Mouse (Mus musculus) thymus, adult 2 months (tissue): Measurements from ENCODE around the gene Med24. TPM values are rescaled to one million over a fixed set of nuclear protein-coding genes. Genes with fewer than 3 reads are reported as not detected.

Experiments used
- DNase-seq: peaks from one replicate; pipeline ENCODE4 v3.0.0; 2021
- H3K27ac ChIP-seq: fragments of 200-500 bp; 2 replicates; pipeline ENCODE4 v1.5.1; 2012; ENCODE audit warnings: low read length, control low read depth; ENCODE audit not compliant: control insufficient read depth, insufficient read depth
- H3K27me3 ChIP-seq: fragments of 200-500 bp; 2 replicates; pipeline ENCODE4 v1.6.1; 2012; ENCODE audit warnings: mild to moderate bottlenecking, low read length, moderate library complexity, mixed read lengths; ENCODE audit not compliant: control insufficient read depth, insufficient read depth
- H3K36me3 ChIP-seq: fragments of 200-500 bp; 2 replicates; pipeline ENCODE4 v1.6.1; 2012; ENCODE audit warnings: mild to moderate bottlenecking, low read length, moderate library complexity; ENCODE audit not compliant: control insufficient read depth, insufficient read depth
- H3K4me1 ChIP-seq: fragments of 200-500 bp; replicated peaks from 2 replicates; pipeline ENCODE4 v1.6.1; 2012; ENCODE audit warnings: low read length; ENCODE audit not compliant: control insufficient read depth, insufficient read depth
- H3K4me3 ChIP-seq: fragments of 200-500 bp; 2 replicates; pipeline ENCODE4 v1.5.1; 2012; ENCODE audit warnings: mild to moderate bottlenecking, low read length, control low read depth, moderate library complexity; ENCODE audit not compliant: control insufficient read depth, insufficient read depth
- CTCF ChIP-seq: fragments of 200-500 bp; IDR thresholded peaks from 2 replicates; pipeline ENCODE4 v1.5.1; 2012; ENCODE audit warnings: mild to moderate bottlenecking, control low read depth, low read length, moderate library complexity, borderline replicate concordance; ENCODE audit not compliant: control insufficient read depth, poor library complexity, insufficient read depth; ENCODE audit errors: extremely low read depth
- POLR2A ChIP-seq: fragments of 200-500 bp; IDR thresholded peaks from 2 replicates; pipeline ENCODE4 v1.6.1; 2012; ENCODE audit warnings: mild to moderate bottlenecking, low read length, control low read depth, moderate library complexity; ENCODE audit not compliant: control insufficient read depth, poor library complexity, insufficient read depth; ENCODE audit errors: extremely low read depth
- WGBS: fragments of 180-500 bp; shearing (Covaris S2); methylation state at CpG from one replicate; pipeline ENCODE4 v1.1.7; 2018; 5-methylcytosine and 5-hydroxymethylcytosine counted together
- polyA plus RNA-seq: library from polyadenylated mRNA; depleted of rRNA; stranded (reverse); fragments of >200 nt; gene quantifications from 2 replicates; pipeline ENCODE4 v1.2.3, GENCODE M21; 2012; rRNA removed

Med24 gene
- 179 and 196 TPM in 2 replicates for polyA plus RNA-seq

GRCm38 (mm10) chr11:98729119-98729588 lies at the start of gene Med24:
Gene Med24 (minus strand): TSS chr11:98729435.
- under 1% methylated on average over 16 of the region's 16 CpGs for WGBS
- peak; percentile 85 for DNase-seq

GRCm38 (mm10) chr11:98777888-98778287 lies 48.7 kb upstream of the Med24 start:
- DNase-seq, result no peak
- H3K27ac ChIP-seq, result no peak overlapping the region
- H3K27me3 ChIP-seq, result no peaks in the 10 kb centered on the region
- H3K4me3 ChIP-seq, result no peak overlapping the region
- no peaks in the 10 kb centered on the region for H3K36me3 ChIP-seq
- no peak for TF ChIP-seq POLR2A
- no peak for TF ChIP-seq CTCF
- H3K4me1 ChIP-seq, result peaks cover 40% of the 10 kb centered on the region

More at GRCm38 (mm10) chr11:98729119-98729588, at the start of gene Med24:
- no peak within 1 kb of the TSS for H3K27ac ChIP-seq
- no peak for TF ChIP-seq POLR2A
- TF ChIP-seq CTCF, result no peak
- H3K27me3 ChIP-seq, result no peaks in the 10 kb centered on the region
- H3K4me3 ChIP-seq, result peak within 1 kb of the TSS; percentile 61
- 0 out of 2 replicates have a peak, but pooled peaks cover 10% of the 10 kb centered on the region for H3K36me3 ChIP-seq
- H3K4me1 ChIP-seq, result peaks cover 5% of the 10 kb centered on the region

GRCm38 (mm10) chr11:98776843-98777590 lies 47.8 kb upstream of the Med24 start:
- peaks cover 32% of the 10 kb centered on the region for H3K4me1 ChIP-seq
- TF ChIP-seq CTCF (no peak), POLR2A (no peak)
- no peaks in the 10 kb centered on the region for H3K36me3 ChIP-seq
- no peak overlapping the region for H3K4me3 ChIP-seq
- no peak overlapping the region for H3K27ac ChIP-seq
- 37% methylated on average over 9 of the region's 9 CpGs for WGBS
- DNase-seq, result no peak
- H3K27me3 ChIP-seq, result no peaks in the 10 kb centered on the region

DNA sequence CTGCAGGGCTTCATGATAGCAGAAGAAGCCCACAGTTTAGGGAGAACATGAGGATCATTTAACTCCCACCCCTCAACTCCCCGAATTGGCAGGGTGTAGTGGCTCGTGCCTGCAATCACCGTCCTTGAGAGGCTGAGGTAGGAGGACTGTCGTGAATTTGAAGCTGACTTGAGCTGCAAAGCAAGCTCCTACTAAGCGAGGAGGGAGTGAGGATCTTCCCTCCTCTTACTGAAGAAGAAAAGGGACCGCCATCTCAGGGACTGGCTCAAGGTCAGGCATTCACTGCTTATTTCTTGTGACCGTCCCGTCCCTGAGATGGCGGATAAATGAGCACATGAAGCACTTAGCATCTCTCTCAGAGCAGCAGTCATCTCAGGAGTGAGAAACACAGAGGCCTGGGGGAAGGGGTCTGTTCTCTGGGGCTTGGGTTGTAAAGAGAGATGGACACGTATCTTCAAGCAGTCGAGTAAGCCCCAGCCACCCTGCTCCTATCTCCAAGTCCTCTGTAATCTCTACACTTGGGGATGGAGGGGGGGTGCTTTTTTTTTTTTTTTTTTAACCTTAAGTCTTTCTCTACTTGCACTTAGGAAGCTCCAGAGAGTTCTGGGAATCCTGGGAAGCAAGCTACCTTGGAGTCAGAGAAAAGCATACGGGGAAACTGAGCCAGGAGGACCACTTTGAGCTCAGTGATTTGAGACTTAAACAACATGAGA lies 47.0 kb upstream of the Med24 start:
- H3K27me3 ChIP-seq, result no peaks in the 10 kb centered on the region
- no peak overlapping the region for H3K4me3 ChIP-seq
- H3K4me1 ChIP-seq, result peaks cover 33% of the 10 kb centered on the region
- TF ChIP-seq CTCF (no peak), POLR2A (no peak)
- peak overlapping the region; percentile 17; the same call in 1 of the 2 replicates for H3K27ac ChIP-seq
- DNase-seq, result no peak
- H3K36me3 ChIP-seq, result no peaks in the 10 kb centered on the region
- WGBS, result 74% methylated on average over 12 of the region's 12 CpGs

GRCm38 (mm10) chr11:98775348-98776051 lies 46.3 kb upstream of the Med24 start:
- WGBS, result 5% methylated on average over 15 of the region's 15 CpGs
- Histone ChIP-seq H3K27ac (no peak overlapping the region; the same call in 1 of the 2 replicates), H3K4me1 (peaks cover 38% of the 10 kb centered on the region), H3K4me3 (peak overlapping the region; percentile 50), H3K36me3 (no peaks in the 10 kb centered on the region), H3K27me3 (no peaks in the 10 kb centered on the region)
- no peak for TF ChIP-seq CTCF
- no peak for TF ChIP-seq POLR2A
- peak; percentile 86 for DNase-seq
